Mouse (Mus musculus) CH12.LX (cell line): ENCODE data around the gene Dmp1. TPM values are rescaled to one million over a fixed set of nuclear protein-coding genes. Genes with fewer than 3 reads are reported as not detected.
A peak's percentile ranks its signal among the peaks of the same experiment; 100 is the strongest.

ENCODE experiments used
- DNase-seq: peaks from one replicate; pipeline ENCODE4 v3.0.0-alpha.2; 2013; ENCODE audit errors: extremely low read depth
- H3K27ac ChIP-seq: 2 replicates; pipeline ENCODE4 v1.5.1; 2012; ENCODE audit warnings: low read depth, mild to moderate bottlenecking, control low read depth, moderate library complexity; ENCODE audit not compliant: insufficient read depth
- H3K27me3 ChIP-seq: replicated peaks from 2 replicates; pipeline ENCODE3; 2012; ENCODE audit warnings: inconsistent platforms
- H3K36me3 ChIP-seq, 2 experiments: replicated peaks in 1 of 2; 2 replicates each; pipeline versions ENCODE3 to v1.6.1; 2012; ENCODE audit warnings: inconsistent platforms in 1 of 2, low read length in 1 of 2, mild to moderate bottlenecking in 1 of 2, mixed read lengths in 1 of 2, moderate library complexity in 1 of 2; ENCODE audit not compliant: control insufficient read depth in 1 of 2, insufficient read depth in 1 of 2
- H3K4me1 ChIP-seq, 2 experiments: 2 replicates each; pipeline ENCODE4 v1.6.1; 2012; ENCODE audit warnings: inconsistent platforms in 1 of 2, moderate library complexity in 1 of 2; ENCODE audit not compliant: insufficient read depth in 2 of 2, control insufficient read depth in 1 of 2
- H3K4me2 ChIP-seq: 2 replicates; pipeline ENCODE4 v1.6.1; 2012; ENCODE audit warnings: low read depth, mild to moderate bottlenecking, control low read depth; ENCODE audit not compliant: poor library complexity, insufficient read depth, severe bottlenecking
- H3K4me3 ChIP-seq, 3 experiments: fragments of 150-350 bp in 1 of 3; sonication (generic) in 1 of 3; replicated peaks in 1 of 3; 2 replicates each; pipeline versions ENCODE3 to v1.5.1; 2011 to 2012; ENCODE audit warnings: low read depth in 2 of 3, low read length in 2 of 3, mild to moderate bottlenecking in 2 of 3, moderate library complexity in 2 of 3, control low read depth in 1 of 3, improper control_type of control experiment in 1 of 3, inconsistent platforms in 1 of 3, mixed read lengths in 1 of 3; ENCODE audit not compliant: poor library complexity in 1 of 3
- H3K79me2 ChIP-seq: replicated peaks from 2 replicates; pipeline ENCODE4 v1.6.1; 2012; ENCODE audit warnings: mild to moderate bottlenecking, moderate library complexity; ENCODE audit not compliant: control insufficient read depth, poor library complexity, insufficient read depth, severe bottlenecking; ENCODE audit errors: extremely low read depth
- H3K9ac ChIP-seq: 2 replicates; pipeline ENCODE4 v1.6.1; 2012; ENCODE audit warnings: low read depth, mild to moderate bottlenecking, control low read depth, moderate library complexity; ENCODE audit not compliant: insufficient read depth
- H3K9me3 ChIP-seq: replicated peaks from 2 replicates; pipeline ENCODE3; 2012; ENCODE audit warnings: low read length, inconsistent platforms, mixed read lengths
- BHLHE40 ChIP-seq: IDR thresholded peaks from 2 replicates; pipeline ENCODE4 v1.6.1; 2011; ENCODE audit warnings: mild to moderate bottlenecking, low read depth, low read length, improper control_type of control experiment
- CHD1 ChIP-seq: IDR thresholded peaks from 2 replicates; pipeline ENCODE4 v1.6.1; 2012; ENCODE audit warnings: low read depth, low read length, improper control_type of control experiment, inconsistent platforms
- CHD2 ChIP-seq: IDR thresholded peaks from 2 replicates; pipeline ENCODE4 v1.6.1; 2011; ENCODE audit warnings: low read length, improper control_type of control experiment
- CTCF ChIP-seq, 2 experiments: IDR thresholded peaks in 1 of 2; conservative IDR thresholded peaks in 1 of 2; 2 replicates each; pipeline ENCODE4 v1.5.1; 2011 to 2012; ENCODE audit warnings: low read depth in 2 of 2, low read length in 2 of 2, improper control_type of control experiment in 1 of 2, inconsistent platforms in 1 of 2, mild to moderate bottlenecking in 1 of 2, moderate library complexity in 1 of 2
- E2F4 ChIP-seq: IDR thresholded peaks from 2 replicates; pipeline ENCODE4 v1.6.1; 2011; ENCODE audit warnings: low read depth, low read length, improper control_type of control experiment; ENCODE audit not compliant: insufficient replicate concordance
- ELF1 ChIP-seq: IDR thresholded peaks from 2 replicates; pipeline ENCODE4 v1.6.1; 2014; ENCODE audit warnings: low read depth, mild to moderate bottlenecking, inconsistent platforms, low read length, improper control_type of control experiment
- IRF4 ChIP-seq: IDR thresholded peaks from 2 replicates; pipeline ENCODE4 v1.6.1; 2014; ENCODE audit warnings: low read depth, mild to moderate bottlenecking, inconsistent platforms, low read length, improper control_type of control experiment
- JUN ChIP-seq: IDR thresholded peaks from 2 replicates; pipeline ENCODE4 v1.6.1; 2011; ENCODE audit warnings: low read depth, mild to moderate bottlenecking, low read length, improper control_type of control experiment, moderate library complexity; ENCODE audit not compliant: insufficient read depth
- MAFK ChIP-seq: IDR thresholded peaks from 2 replicates; pipeline ENCODE4 v1.6.1; 2011; ENCODE audit warnings: low read length, improper control_type of control experiment; ENCODE audit not compliant: insufficient replicate concordance
- MAX ChIP-seq: IDR thresholded peaks from 2 replicates; pipeline ENCODE4 v1.6.1; 2011; ENCODE audit warnings: low read length, improper control_type of control experiment
- MAZ ChIP-seq: IDR thresholded peaks from 2 replicates; pipeline ENCODE4 v1.6.1; 2012; ENCODE audit warnings: low read depth, mild to moderate bottlenecking, inconsistent platforms, low read length, improper control_type of control experiment, moderate library complexity
- MEF2A ChIP-seq: IDR thresholded peaks from 2 replicates; pipeline ENCODE4 v1.6.1; 2014; ENCODE audit warnings: low read depth, mild to moderate bottlenecking, inconsistent platforms, low read length, improper control_type of control experiment, borderline replicate concordance
- MXI1 ChIP-seq: IDR thresholded peaks from 2 replicates; pipeline ENCODE4 v1.6.1; 2011; ENCODE audit warnings: mild to moderate bottlenecking, low read depth, low read length, improper control_type of control experiment
- NRF1 ChIP-seq: IDR thresholded peaks from 2 replicates; pipeline ENCODE4 v1.6.1; 2014; ENCODE audit warnings: low read depth, mild to moderate bottlenecking, inconsistent platforms, low read length, improper control_type of control experiment, moderate library complexity
- POLR2A ChIP-seq: IDR thresholded peaks from 2 replicates; pipeline ENCODE4 v1.6.1; 2011; ENCODE audit warnings: low read depth, mild to moderate bottlenecking, improper control_type of control experiment, low read length
- POLR2AphosphoS2 ChIP-seq: IDR thresholded peaks from 2 replicates; pipeline ENCODE4 v1.6.1; 2011; ENCODE audit warnings: low read depth, low read length, improper control_type of control experiment
- RAD21 ChIP-seq: IDR thresholded peaks from 2 replicates; pipeline ENCODE4 v1.6.1; 2011; ENCODE audit warnings: low read depth, mild to moderate bottlenecking, low read length, improper control_type of control experiment, moderate library complexity
- RCOR1 ChIP-seq: conservative IDR thresholded peaks from 2 replicates; pipeline ENCODE4 v1.6.1; 2012; ENCODE audit warnings: low read depth, mild to moderate bottlenecking, inconsistent platforms, low read length, improper control_type of control experiment
- SMC3 ChIP-seq: IDR thresholded peaks from 2 replicates; pipeline ENCODE4 v1.6.1; 2011; ENCODE audit warnings: low read depth, low read length, improper control_type of control experiment
- TBP ChIP-seq: conservative IDR thresholded peaks from 2 replicates; pipeline ENCODE4 v1.6.1; 2011; ENCODE audit warnings: low read depth, low read length, improper control_type of control experiment
- TCF12 ChIP-seq: IDR thresholded peaks from 2 replicates; pipeline ENCODE4 v1.6.1; 2014; ENCODE audit warnings: low read depth, mild to moderate bottlenecking, inconsistent platforms, low read length, improper control_type of control experiment
- UBTF ChIP-seq: IDR thresholded peaks from 2 replicates; pipeline ENCODE4 v1.6.1; 2012; ENCODE audit warnings: low read depth, mild to moderate bottlenecking, inconsistent platforms, low read length, improper control_type of control experiment, moderate library complexity
- USF1 ChIP-seq: IDR thresholded peaks from 2 replicates; pipeline ENCODE4 v1.6.1; 2014; ENCODE audit warnings: low read depth, mild to moderate bottlenecking, inconsistent platforms, low read length, improper control_type of control experiment
- ZC3H11A ChIP-seq: IDR thresholded peaks from 2 replicates; pipeline ENCODE4 v1.6.1; 2012; ENCODE audit warnings: low read depth, mild to moderate bottlenecking, inconsistent platforms, low read length, improper control_type of control experiment
- ZKSCAN1 ChIP-seq: IDR thresholded peaks from 2 replicates; pipeline ENCODE4 v1.6.1; 2012; ENCODE audit warnings: low read depth, inconsistent platforms, low read length, improper control_type of control experiment, borderline replicate concordance
- dilution Hi-C: fragments of 300-500 bp; cut with MboI; formaldehyde crosslinking; loops from 2 replicates; pipeline ENCODE4 v1.14.3; 2020; ENCODE audit warnings: low sequenced_read_pairs; ENCODE audit not compliant: extremely low pct_unique_long_range_greater_than_20kb, extremely low pct_ligation_motif_present
- in situ Hi-C: fragments of 300-500 bp; cut with MboI; formaldehyde crosslinking; loops from 3 replicates; pipeline ENCODE4 v1.14.3; 2019; ENCODE audit warnings: low sequenced_read_pairs, low pct_ligation_motif_present, low pct_unique_long_range_greater_than_20kb, mixed read lengths
- polyA plus RNA-seq: library from polyadenylated mRNA; unstranded; fragments of >175 nt; gene quantifications from 2 replicates; pipeline ENCODE4 v1.2.1, GENCODE M21; 2012; ENCODE audit warnings: low read depth; ENCODE audit not compliant: insufficient read length
- total RNA-seq, 2 experiments: library from RNA; depleted of rRNA; stranded (reverse); fragments of 300-350 nt in 1 of 2; fragments of >200 nt in 1 of 2; gene quantifications; 2 replicates each; pipeline ENCODE4 v1.2.3; 2012 to 2014

Dmp1 gene
- total and polyA plus RNA-seq, 3 experiments: 0.12 to 0.84 TPM; not detected in 1

DNA sequence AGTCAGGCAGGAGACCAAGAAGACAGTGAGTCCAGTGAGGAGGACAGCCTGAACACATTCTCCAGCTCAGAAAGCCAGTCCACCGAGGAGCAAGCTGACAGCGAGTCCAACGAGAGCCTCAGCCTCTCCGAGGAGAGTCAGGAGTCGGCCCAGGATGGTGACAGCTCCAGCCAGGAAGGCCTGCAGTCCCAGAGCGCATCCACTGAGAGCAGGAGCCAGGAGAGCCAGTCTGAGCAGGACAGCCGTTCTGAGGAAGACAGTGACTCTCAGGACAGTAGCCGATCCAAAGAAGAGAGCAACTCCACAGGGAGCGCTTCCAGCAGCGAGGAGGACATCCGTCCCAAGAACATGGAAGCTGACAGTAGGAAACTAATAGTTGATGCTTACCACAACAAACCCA, 10.1 kb downstream of the Dmp1 start:
- no peaks in the 10 kb centered on the region for H3K36me3 ChIP-seq
- H3K79me2 ChIP-seq: no peaks in the 10 kb centered on the region
- no peak for TF ChIP-seq BHLHE40
- TF ChIP-seq MEF2A: no peak
- no peak for TF ChIP-seq NRF1
- no peak for TF ChIP-seq RCOR1
- TF ChIP-seq MAZ: no peak
- no peak for TF ChIP-seq USF1
- no peak for TF ChIP-seq TCF12
- no peak for TF ChIP-seq ZC3H11A
- no peak for TF ChIP-seq MAX
- H3K27me3 ChIP-seq: no peaks in the 10 kb centered on the region
- H3K4me2 ChIP-seq: no peak overlapping the region
- no peak for DNase-seq
- in situ Hi-C loops: loop anchor here (25.0 kb wide), 1 partner anchor 225 kb away; the partner anchor contains the start of gene Spp1
- dilution Hi-C loops: no loop called here
- H3K27ac ChIP-seq: no peak overlapping the region
- H3K4me1 ChIP-seq: no peaks in the 10 kb centered on the region
- H3K4me3 ChIP-seq: no peak overlapping the region
- no peaks in the 10 kb centered on the region for H3K9me3 ChIP-seq
- H3K9ac ChIP-seq: no peak overlapping the region

DNA sequence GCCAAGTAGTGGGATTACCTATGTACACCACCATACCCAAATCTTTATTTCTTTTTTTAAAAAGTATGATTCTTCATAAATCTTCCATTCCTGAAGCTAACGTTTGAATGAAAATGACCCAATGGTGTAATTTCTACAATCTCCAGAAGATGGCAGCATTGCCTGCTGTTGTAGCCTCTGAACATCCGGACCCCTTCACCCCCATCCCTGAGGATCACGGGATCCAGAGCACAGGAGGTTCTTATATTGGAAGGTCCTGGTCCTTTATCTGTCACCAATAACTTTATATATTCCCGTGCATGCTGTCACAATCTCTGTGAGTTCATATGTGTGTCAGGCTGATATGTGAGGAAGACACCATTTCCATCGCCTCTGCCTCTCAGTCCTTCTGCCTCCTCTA, 16.5 kb downstream of the Dmp1 start:
- in situ Hi-C loops: loop anchor here (25.0 kb wide), 1 partner anchor 218 kb away; the partner anchor contains the start of gene Spp1
- dilution Hi-C loops: no loop called here

More for the DNA sequence above, 16.5 kb downstream of the Dmp1 start:
- Histone ChIP-seq H3K36me3 (no peaks in the 10 kb centered on the region), H3K9me3 (peaks cover 3% of the 10 kb centered on the region), H3K27ac (no peak overlapping the region), H3K27me3 (no peaks in the 10 kb centered on the region), H3K4me1 (no peaks in the 10 kb centered on the region), H3K4me2 (no peak overlapping the region), H3K9ac (no peak overlapping the region), H3K79me2 (no peaks in the 10 kb centered on the region), H3K4me3 (no peak overlapping the region)
- TF ChIP-seq IRF4 (no peak), POLR2A (no peak), SMC3 (peak; percentile 71), TBP (no peak), ELF1 (no peak), POLR2AphosphoS2 (no peak), E2F4 (no peak), CHD2 (no peak), MXI1 (no peak), MAFK (no peak), UBTF (no peak), BHLHE40 (no peak), CHD1 (no peak), MEF2A (no peak), JUN (no peak), ZKSCAN1 (no peak), RAD21 (peak; percentile 78), CTCF (conservative IDR thresholded peaks at IDR 0.05 in 1 of 2, IDR thresholded peaks at IDR 0.05 in 1 of 2; ENCODE audit: low read depth in 2 of 2, low read length in 2 of 2) (peak; percentile 80 to 85), RCOR1 (no peak), MAX (no peak), NRF1 (no peak), USF1 (no peak)
- peak; percentile 41 for DNase-seq
